Mouse (Mus musculus) ES-Bruce4 (cell line): ENCODE measurements around the gene Klhl8.

ENCODE experiments used
- CTCF ChIP-seq: IDR thresholded peaks from one replicate; pipeline ENCODE4 v1.8.1; 2011; ENCODE audit warnings: low read depth, low read length
- POLR2A ChIP-seq: IDR thresholded peaks from one replicate; pipeline ENCODE4 v1.8.1; 2011; ENCODE audit warnings: low read length; ENCODE audit not compliant: insufficient read depth

DNA sequence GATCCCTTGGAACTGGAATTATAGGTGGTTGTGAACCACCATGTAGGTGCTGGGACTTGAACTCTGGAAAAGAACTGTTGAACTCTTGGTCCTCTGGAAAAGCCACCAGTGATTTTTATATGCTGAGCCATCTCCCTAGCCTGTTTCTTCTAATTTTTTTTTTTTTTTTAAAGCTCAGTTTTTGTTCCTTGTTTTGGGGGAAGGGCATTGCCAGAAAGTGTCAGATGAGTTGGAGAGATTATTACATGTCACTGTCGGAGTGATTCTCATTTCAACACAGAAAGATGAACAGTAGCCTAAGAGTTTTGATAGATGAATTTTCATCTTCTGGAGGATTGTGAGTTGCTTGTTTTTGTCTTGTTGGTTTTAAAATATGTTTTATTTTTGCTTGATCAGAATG is 91.4 kb downstream of the Klhl8 start:
- TF ChIP-seq CTCF (no peak), POLR2A (no peak)
